Mouse (Mus musculus): ENCODE measurements around the gene Olfr157.
"Not testable (repeated sequence)": the region's sequence is repeated elsewhere in the genome, so short reads cannot be mapped to it uniquely, and the experiment has no call there.

Gene Olfr157

DNA sequence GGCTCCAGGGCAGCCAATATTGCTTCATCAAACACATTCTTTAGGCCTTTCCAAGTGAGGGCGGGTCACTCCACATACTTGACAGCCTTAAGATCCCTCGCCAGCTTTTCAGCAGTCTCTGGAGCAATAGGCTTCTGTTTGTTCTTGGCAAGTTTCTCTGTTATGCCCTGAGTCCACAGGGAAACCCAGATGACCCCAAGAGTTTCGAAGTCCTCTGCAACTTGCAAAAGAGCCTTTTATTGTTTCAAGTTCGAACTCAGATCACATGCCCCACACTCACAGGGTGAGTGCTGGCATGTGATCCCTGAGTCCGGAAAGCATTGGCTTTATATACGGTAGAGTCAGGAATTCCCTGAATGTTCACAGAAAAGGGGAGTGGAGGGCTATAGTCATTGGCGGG is 41.1 kb downstream of the Olfr157 start:
- DNase-seq (ENCODE audit: low read depth, low spot score), result no peak

DNA sequence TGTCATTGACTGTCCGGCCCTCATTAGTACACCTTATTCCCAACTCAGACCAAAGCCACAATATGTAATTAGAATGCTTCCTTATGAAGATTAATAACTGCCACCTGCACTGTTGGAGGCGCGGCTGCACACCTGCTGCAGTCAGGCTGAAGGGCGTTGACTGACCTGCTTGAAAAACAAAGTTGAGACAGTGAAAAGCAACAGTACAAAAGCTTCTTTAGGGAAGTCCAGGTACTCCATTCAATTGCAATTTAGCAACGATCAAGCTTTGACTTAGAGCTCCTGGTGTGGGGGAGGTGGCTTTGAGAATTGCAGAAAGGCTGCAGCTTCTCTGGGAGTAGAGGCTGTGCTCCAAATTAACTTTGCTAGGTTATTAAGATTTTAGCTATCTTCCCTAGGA is 44.2 kb downstream of the Olfr157 start:
- DNase-seq (ENCODE audit: low read depth, low spot score), result not testable (repeated sequence)

DNA sequence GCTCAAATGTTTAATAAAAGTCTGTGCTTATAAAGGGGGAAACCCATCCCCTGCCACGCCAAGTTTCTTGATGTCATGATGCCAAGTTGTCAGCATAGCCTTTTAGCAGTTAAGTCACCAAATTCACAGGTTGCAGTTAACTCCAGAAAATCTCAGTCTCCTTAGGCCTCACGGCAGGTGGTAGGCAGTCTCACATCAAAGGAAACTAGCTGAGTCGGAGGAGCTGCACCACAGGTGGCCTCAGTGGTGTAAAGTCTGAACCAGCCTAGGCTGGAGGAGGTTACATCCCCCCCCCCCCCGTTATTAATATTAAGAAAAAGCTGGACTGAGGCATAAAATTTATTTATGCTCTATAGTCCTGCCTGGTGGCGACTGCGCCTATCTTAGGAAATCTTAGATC is 44.7 kb downstream of the Olfr157 start:
- no peak for DNase-seq (ENCODE audit: low read depth, low spot score)
